Mouse (Mus musculus): Measurements from ENCODE around the gene Srsf1. TPM values are rescaled to one million over a fixed set of nuclear protein-coding genes. Genes with fewer than 3 reads are reported as not detected.
"Not testable (repeated sequence)": the region's sequence is repeated elsewhere in the genome, so short reads cannot be mapped to it uniquely, and the experiment has no call there.

The Srsf1 gene
- polyA plus RNA-seq, 1 experiment from 2014 or later: 149 TPM

- H3K4me2 ChIP-seq; ATAC-seq (replicated peaks; ENCODE audit: insufficient number of reproducible peaks, insufficient read depth, low FRiP score, low read depth); H3K9me3 ChIP-seq (replicated peaks); H3K9ac ChIP-seq; H3K27me3 ChIP-seq; H3K27ac ChIP-seq; H3K4me3 ChIP-seq: not testable (repeated sequence)
- 98% methylated on average over 3 of the region's 3 CpGs for WGBS
- Histone ChIP-seq H3K36me3 (peaks cover 12% of the 10 kb centered on the region), H3K4me1 (replicated peaks) (peaks cover 22% of the 10 kb centered on the region)
Observed at GRCm38 (mm10) chr11:88045159-88045558, 2.0 kb upstream of the Srsf1 start.

DNA sequence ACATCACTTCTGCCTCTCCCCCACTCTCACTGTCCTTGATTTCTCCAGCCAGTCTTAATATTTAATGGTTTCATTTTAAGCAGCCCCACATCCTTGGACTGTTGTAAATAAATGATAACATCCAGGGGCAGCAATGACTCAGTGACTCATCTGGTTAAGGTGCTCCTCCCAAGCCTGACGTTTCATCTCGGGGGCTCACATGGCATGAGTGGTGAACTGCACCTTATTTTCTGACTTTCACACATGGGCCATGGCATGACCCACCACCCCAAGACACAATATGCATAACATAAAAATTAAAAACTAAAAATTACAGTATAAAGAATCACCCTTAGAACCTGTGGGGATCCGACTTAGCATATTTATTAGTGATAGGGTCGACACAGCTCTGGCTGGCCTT lies 1.3 kb upstream of the Srsf1 start:
- WGBS: 75% methylated on average over 4 of the region's 4 CpGs
- peaks cover 26% of the 10 kb centered on the region for H3K4me1 ChIP-seq (replicated peaks)
- H3K36me3 ChIP-seq: peaks cover 15% of the 10 kb centered on the region
- no peaks in the 10 kb centered on the region for H3K27me3 ChIP-seq
- H3K9ac ChIP-seq: no peak overlapping the region
- H3K4me3 ChIP-seq: no peak overlapping the region
- no peak overlapping the region for H3K27ac ChIP-seq
- H3K9me3 ChIP-seq (replicated peaks): no peaks in the 10 kb centered on the region
- no peak for ATAC-seq (replicated peaks; ENCODE audit: insufficient number of reproducible peaks, insufficient read depth, low FRiP score, low read depth)
- H3K4me2 ChIP-seq: no peak overlapping the region

DNA sequence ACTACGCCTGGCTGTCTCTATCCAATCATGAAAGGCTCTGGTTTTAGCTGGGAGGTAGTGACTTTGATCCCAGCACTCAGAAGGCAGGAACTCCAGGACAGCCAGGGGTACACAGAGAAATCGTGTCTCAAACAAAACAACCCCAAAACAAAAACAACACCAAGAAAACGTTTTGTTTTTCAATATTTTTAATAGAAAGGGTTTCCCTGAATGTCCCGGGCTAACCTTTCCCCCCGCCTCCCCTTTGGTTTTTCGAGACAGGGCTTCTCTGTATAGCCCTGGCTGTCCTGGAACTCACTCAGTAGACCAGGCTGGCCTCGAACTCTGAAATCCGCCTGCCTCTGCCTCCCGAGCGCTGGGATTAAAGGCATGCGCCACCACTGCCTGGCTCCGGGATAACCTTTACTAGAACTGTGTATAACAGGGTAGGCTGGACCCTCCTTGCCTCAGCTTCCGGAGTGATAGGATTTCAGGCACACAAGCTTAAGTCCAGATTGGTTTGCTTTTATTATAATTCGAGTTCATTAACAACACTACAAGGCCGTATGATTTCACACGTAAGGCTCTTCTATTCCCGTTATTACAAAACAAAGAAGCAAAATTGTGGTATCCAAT lies 743 bp upstream of the Srsf1 start:
- no peaks in the 10 kb centered on the region for H3K27me3 ChIP-seq
- no peaks in the 10 kb centered on the region for H3K9me3 ChIP-seq (replicated peaks)
- peaks cover 17% of the 10 kb centered on the region for H3K36me3 ChIP-seq
- peaks cover 28% of the 10 kb centered on the region for H3K4me1 ChIP-seq (replicated peaks)
- WGBS: 58% methylated on average over 17 of the region's 17 CpGs
- peak overlapping the region; percentile 89 for H3K4me3 ChIP-seq
- ATAC-seq (replicated peaks; ENCODE audit: insufficient number of reproducible peaks, insufficient read depth, low FRiP score, low read depth): no peak
- peak overlapping the region; percentile 72 for H3K4me2 ChIP-seq
- peak overlapping the region; percentile 100 for H3K27ac ChIP-seq
- peak overlapping the region; percentile 97 for H3K9ac ChIP-seq

GRCm38 (mm10) chr11:88047871-88048531 lies 828 bp downstream of the Srsf1 start:
- Histone ChIP-seq H3K27ac (peak overlapping the region; percentile 100), H3K4me3 (peak overlapping the region; percentile 89), H3K9ac (peak overlapping the region; percentile 97), H3K4me1 (replicated peaks) (peaks cover 28% of the 10 kb centered on the region), H3K4me2 (peak overlapping the region; percentile 72), H3K27me3 (no peaks in the 10 kb centered on the region), H3K36me3 (peaks cover 27% of the 10 kb centered on the region), H3K9me3 (replicated peaks) (no peaks in the 10 kb centered on the region)
- WGBS: under 1% methylated on average over 76 of the region's 76 CpGs
- ATAC-seq (replicated peaks; ENCODE audit: insufficient number of reproducible peaks, insufficient read depth, low FRiP score, low read depth): peak; percentile 82

DNA sequence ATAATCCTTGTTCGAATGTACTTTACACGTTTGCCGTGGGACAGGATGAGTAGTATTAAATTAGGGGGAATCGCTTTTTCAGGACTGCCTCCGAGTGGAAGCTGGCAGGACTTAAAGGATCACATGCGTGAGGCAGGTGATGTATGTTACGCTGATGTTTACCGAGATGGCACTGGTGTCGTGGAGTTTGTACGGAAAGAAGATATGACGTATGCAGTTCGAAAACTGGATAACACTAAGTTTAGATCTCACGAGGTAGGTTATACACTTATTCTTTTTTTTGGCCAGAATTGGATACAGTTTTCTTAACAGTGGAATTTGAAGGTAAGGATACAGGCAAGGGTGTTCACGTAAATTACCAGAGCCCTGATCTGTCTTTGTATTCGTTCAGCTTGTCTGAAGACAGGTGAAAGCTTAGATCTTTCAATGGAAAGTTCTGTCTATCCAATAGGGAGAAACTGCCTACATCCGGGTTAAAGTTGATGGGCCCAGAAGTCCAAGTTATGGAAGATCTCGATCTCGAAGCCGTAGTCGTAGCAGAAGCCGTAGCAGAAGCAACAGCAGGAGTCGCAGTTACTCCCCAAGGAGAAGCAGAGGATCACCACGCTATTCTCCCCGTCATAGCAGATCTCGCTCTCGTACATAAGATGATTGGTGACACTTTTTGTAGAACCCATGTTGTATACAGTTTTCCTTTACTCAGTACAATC lies 1.9 kb downstream of the Srsf1 start:
- no peaks in the 10 kb centered on the region for H3K9me3 ChIP-seq (replicated peaks)
- 14% methylated on average over 26 of the region's 26 CpGs for WGBS
- peak overlapping the region; percentile 72 for H3K4me2 ChIP-seq
- H3K27me3 ChIP-seq: no peaks in the 10 kb centered on the region
- ATAC-seq (replicated peaks; ENCODE audit: insufficient number of reproducible peaks, insufficient read depth, low FRiP score, low read depth): no peak
- peak overlapping the region; percentile 12; the same call in 1 of the 2 replicates for H3K27ac ChIP-seq
- H3K4me3 ChIP-seq: peak overlapping the region; percentile 89
- peaks cover 28% of the 10 kb centered on the region for H3K4me1 ChIP-seq (replicated peaks)
- H3K36me3 ChIP-seq: peaks cover 31% of the 10 kb centered on the region
- peak overlapping the region; percentile 97 for H3K9ac ChIP-seq

- Histone ChIP-seq H3K9me3 (replicated peaks) (no peaks in the 10 kb centered on the region), H3K4me2 (peak overlapping the region; percentile 72), H3K27me3 (no peaks in the 10 kb centered on the region), H3K27ac (no peak overlapping the region), H3K4me1 (replicated peaks) (peaks cover 28% of the 10 kb centered on the region), H3K4me3 (peak overlapping the region; percentile 89), H3K36me3 (peaks cover 31% of the 10 kb centered on the region), H3K9ac (peak overlapping the region; percentile 97; the same call in 1 of the 2 replicates)
- ATAC-seq (replicated peaks; ENCODE audit: insufficient number of reproducible peaks, insufficient read depth, low FRiP score, low read depth): no peak
Observed at GRCm38 (mm10) chr11:88049732-88050131, 2.6 kb downstream of the Srsf1 start.

DNA sequence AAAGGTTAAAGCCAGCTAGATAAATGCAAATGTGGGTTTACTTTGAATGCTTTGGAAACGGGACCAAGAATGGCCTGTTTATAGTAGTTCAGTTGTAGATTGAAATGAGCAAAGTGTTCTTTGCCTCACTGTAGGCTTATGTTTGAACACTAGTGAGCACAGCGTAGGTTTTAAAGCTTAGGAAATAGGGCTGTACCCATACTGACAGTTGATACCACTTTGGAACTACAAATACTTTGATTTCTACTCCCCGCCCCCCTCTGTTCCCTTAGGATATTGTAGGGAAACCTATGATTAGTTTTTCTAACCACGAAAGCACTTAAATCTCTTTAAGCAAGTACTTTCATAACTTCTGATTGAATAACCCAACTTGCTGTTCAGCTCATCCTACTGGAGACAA lies 5.5 kb downstream of the Srsf1 start:
- ATAC-seq (replicated peaks; ENCODE audit: insufficient number of reproducible peaks, insufficient read depth, low FRiP score, low read depth): no peak
- WGBS: 87% methylated on average over 4 of the region's 4 CpGs

DNA sequence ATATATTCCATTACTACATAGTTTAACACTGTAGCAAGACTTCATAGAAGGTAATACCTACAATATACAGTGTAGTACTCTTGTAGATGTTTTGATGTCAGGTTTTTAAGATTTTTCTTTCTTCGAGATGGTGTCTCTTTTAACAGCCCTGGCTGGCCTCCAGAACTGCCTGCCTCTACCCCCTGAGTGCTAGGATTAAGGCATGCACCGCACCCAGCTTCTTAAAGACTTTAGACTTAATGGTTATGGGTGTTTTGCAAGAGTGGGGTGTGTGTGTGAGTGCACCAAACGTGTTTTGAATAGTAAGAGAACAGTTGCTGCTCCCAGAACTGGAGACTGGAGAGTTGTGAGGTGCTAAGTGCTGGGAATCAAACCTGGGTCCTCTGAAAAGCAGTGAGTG lies 6.6 kb downstream of the Srsf1 start:
- 69% methylated on average over 3 of the region's 3 CpGs for WGBS
- peaks cover 20% of the 10 kb centered on the region for H3K4me1 ChIP-seq (replicated peaks)
- no peaks in the 10 kb centered on the region for H3K27me3 ChIP-seq
- no peak overlapping the region for H3K4me3 ChIP-seq
- H3K9me3 ChIP-seq (replicated peaks): no peaks in the 10 kb centered on the region
- no peak overlapping the region for H3K4me2 ChIP-seq
- no peak for ATAC-seq (replicated peaks; ENCODE audit: insufficient number of reproducible peaks, insufficient read depth, low FRiP score, low read depth)
- H3K36me3 ChIP-seq: peaks cover 31% of the 10 kb centered on the region
- H3K27ac ChIP-seq: no peak overlapping the region
- H3K9ac ChIP-seq: no peak overlapping the region

More for the DNA sequence above, 5.5 kb downstream of the Srsf1 start:
- Histone ChIP-seq H3K9ac (no peak overlapping the region), H3K27me3 (no peaks in the 10 kb centered on the region), H3K36me3 (peaks cover 31% of the 10 kb centered on the region), H3K4me2 (no peak overlapping the region), H3K27ac (no peak overlapping the region), H3K4me1 (replicated peaks) (peaks cover 20% of the 10 kb centered on the region), H3K9me3 (replicated peaks) (no peaks in the 10 kb centered on the region), H3K4me3 (no peak overlapping the region)

GRCm38 (mm10) chr11:88054589-88054988 lies 7.4 kb downstream of the Srsf1 start:
- H3K4me2 ChIP-seq: no peak overlapping the region
- no peak overlapping the region for H3K27ac ChIP-seq
- no peak overlapping the region for H3K9ac ChIP-seq
- no peaks in the 10 kb centered on the region for H3K9me3 ChIP-seq (replicated peaks)
- WGBS: 83% methylated on average over 1 of the region's 1 CpGs
- ATAC-seq (replicated peaks; ENCODE audit: insufficient number of reproducible peaks, insufficient read depth, low FRiP score, low read depth): no peak
- H3K36me3 ChIP-seq: peaks cover 25% of the 10 kb centered on the region
- no peaks in the 10 kb centered on the region for H3K27me3 ChIP-seq
- no peak overlapping the region for H3K4me3 ChIP-seq
- H3K4me1 ChIP-seq (replicated peaks): peaks cover 15% of the 10 kb centered on the region

GRCm38 (mm10) chr11:88055777-88056176 lies 8.6 kb downstream of the Srsf1 start:
- peaks cover 17% of the 10 kb centered on the region for H3K36me3 ChIP-seq
- H3K27ac ChIP-seq: no peak overlapping the region
- H3K27me3 ChIP-seq: no peaks in the 10 kb centered on the region
- 83% methylated on average over 2 of the region's 2 CpGs for WGBS
- no peak overlapping the region for H3K4me3 ChIP-seq
- H3K9me3 ChIP-seq (replicated peaks): no peaks in the 10 kb centered on the region
- H3K4me2 ChIP-seq: no peak overlapping the region
- ATAC-seq (replicated peaks; ENCODE audit: insufficient number of reproducible peaks, insufficient read depth, low FRiP score, low read depth): no peak
- no peak overlapping the region for H3K9ac ChIP-seq
- H3K4me1 ChIP-seq (replicated peaks): peaks cover 7% of the 10 kb centered on the region

DNA sequence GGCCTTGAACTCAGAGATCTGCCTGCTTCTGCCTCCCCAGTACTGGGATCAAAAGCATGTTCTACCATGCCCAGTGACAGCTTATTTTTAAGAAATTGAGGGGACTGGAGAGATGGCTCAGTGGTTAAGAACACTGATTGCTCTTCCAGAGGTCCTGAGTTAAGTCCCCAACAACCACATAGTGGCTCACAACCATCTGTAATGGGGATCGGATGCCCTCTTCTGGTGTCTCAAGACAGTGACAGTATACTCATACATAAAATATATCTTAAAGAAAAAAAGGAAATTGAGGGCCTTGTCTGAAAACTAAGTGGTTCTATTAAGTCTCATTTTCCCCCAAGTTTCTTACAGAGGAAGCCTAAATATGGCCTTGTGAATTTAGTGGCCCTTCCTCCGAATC lies 10.6 kb downstream of the Srsf1 start:
- WGBS: 72% methylated on average over 2 of the region's 2 CpGs

More for the DNA sequence above, 10.6 kb downstream of the Srsf1 start:
- ATAC-seq (replicated peaks; ENCODE audit: insufficient number of reproducible peaks, insufficient read depth, low FRiP score, low read depth): no peak
- H3K4me3 ChIP-seq: no peak overlapping the region
- no peaks in the 10 kb centered on the region for H3K27me3 ChIP-seq
- no peak overlapping the region for H3K9ac ChIP-seq
- no peak overlapping the region for H3K27ac ChIP-seq
- H3K36me3 ChIP-seq: peaks cover 5% of the 10 kb centered on the region
- H3K4me2 ChIP-seq: no peak overlapping the region
- peaks cover 3% of the 10 kb centered on the region; the same call in 1 of the 2 replicates for H3K4me1 ChIP-seq (replicated peaks)
- H3K9me3 ChIP-seq (replicated peaks): no peaks in the 10 kb centered on the region
